Mouse (Mus musculus) right cerebral cortex, postnatal 36 days (tissue): ENCODE measurements around the gene Pcyt1b.

Source experiments
- DNase-seq, 2 experiments: peaks; one replicate each; pipeline ENCODE4 v3.0.0; 2022; ENCODE audit warnings: low spot score in 2 of 2, mixed read lengths in 1 of 2

Pcyt1b gene

GRCm38 (mm10) chrX:93654218-93655002 is at the start of gene Pcyt1b:
Pcyt1b (plus strand) TSS chrX:93654863.
- DNase-seq, result no peak

DNA sequence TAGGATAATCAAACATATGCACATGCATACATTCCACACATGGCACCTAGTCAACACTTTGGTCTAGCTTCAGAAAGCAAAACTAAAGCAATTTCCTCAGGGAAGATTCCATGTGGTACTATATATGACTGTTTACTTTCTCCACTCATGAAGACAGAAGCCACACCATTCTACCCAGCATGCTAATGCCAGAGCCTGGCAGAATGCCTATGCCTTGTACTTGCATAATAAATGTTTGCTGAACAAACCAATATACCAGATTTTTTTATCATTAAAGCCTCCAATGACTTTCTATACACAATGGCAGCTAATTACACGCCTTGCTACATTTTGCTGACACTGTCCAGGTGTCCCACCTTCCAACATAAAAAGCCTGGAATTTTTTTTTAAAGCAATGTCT is 24.4 kb upstream of the Pcyt1b start:
- no peak for DNase-seq

DNA sequence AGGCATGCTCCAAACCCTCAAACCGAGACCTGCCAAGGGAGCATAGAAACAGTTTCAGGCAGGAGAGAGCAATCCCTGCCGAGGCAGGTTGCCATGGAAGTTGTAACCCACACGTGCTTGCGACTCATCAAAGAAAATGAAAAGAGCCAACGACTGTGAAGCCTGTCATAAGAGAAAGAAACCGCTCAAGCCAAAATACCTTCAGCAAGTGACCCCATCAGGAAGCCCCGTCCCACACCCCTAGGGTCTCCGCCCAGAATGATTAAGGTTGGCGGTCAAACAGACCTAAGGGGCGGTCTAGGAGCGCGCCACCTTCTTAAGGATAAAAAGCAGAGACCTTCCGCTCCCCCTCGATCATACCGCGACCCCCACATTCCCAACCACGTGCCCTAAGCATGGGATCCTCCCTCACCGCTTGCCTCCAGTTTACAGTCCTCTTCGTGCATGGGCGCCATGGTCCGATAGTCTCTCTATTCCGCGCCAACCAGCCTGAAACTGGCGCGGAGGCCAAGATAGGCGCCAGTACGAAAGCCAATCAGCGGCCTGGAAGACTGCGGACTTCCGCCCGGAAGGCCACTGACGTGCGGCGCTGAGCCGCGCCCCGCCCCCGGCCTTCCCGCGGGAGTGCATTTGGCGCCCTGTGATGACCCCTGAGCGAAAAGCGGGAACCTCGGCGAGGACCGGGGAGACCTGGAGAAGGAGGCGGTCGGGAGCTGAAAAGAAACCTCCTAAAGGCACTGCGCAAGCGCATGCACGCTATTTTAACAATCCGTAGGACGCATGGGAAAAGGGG is 22.8 kb upstream of the Pcyt1b start, which contains the start of gene Pola1:
Gene Pola1, minus strand, starts transcription at position 499 of the 793 bp plus-strand sequence.
- DNase-seq, result peak; percentile 64 to 70

DNA sequence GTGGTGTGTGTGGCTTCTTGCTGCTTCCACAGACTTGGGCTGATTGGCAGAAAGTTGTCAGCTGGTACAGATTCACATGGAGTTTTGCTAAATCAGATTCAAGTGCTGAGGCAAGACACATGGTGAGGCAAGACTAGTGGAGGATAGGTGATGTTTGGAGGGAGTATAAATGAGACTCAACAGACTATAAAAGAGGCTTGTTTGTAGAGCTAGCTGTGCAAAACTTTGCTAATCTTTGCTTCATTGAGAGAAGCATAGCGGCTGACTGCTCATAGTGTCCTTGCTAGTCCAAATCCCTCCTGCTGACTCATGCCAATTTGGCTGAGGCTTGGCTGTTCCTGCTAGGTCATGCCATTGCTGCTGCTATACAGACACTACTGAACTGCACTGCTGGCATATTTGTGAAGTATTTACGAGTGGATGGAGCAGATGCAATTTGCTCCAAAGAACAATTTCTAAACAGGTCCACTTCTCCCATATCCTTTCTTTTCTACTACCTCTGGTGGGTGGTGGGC is 19.7 kb upstream of the Pcyt1b start:
- no peak for DNase-seq

GRCm38 (mm10) chrX:93643600-93643999 is 11.1 kb upstream of the Pcyt1b start:
- no peak for DNase-seq

- DNase-seq, result no peak
Measured at GRCm38 (mm10) chrX:93644022-93644421, 10.6 kb upstream of the Pcyt1b start.

- DNase-seq, result no peak
Measured at GRCm38 (mm10) chrX:93650738-93651137, 3.9 kb upstream of the Pcyt1b start.

DNA sequence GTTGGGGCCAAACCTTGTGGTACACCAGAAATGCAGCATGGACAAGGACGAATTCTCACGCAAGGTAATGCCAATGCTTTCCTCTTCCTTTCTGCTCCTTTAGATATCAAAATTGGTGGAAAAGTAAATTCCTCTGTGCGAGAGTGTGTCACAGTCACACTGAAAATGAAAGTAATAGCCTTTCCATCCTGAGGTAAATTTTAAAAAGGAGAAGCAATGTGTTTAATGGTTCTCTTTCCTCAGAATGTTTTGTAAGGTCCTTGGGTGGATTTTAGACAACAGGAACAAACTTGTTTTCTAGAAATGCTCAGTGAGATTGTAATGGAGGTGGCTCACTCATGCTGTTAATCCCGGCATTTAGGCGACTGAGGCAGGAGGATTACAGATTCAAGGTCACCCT is 490 bp downstream of the Pcyt1b start:
- no peak for DNase-seq

DNA sequence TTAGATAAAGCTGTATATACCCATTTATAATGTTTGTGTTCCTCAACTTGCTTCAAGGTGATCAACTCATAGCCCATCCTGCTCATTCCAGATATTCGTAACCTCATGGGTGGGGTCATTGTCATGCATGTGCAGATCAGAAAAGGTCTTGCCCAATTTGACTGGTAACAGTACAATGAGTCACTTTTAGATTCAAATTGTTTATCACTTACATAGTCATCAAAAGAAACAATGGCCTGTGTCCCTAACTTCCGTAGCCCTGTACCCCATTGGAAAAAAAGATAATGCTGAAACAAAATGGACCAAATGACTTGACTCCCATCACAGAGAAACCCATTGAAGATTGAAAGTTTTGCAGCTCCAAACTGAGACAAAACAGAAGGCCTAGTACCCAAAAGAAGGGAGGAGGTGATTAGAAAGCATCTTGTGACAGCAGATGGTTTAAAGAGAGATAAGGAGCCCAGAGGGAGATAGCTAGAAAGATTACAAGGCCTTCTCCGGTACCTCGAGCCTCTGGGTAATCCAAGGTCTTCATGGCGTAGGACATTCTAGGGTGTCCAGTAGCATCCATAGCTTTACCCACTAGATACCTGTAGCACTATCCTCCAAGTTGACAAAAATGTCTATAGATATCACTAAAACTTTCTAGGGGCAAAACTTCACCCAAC is 9.4 kb downstream of the Pcyt1b start:
- DNase-seq, result no peak

DNA sequence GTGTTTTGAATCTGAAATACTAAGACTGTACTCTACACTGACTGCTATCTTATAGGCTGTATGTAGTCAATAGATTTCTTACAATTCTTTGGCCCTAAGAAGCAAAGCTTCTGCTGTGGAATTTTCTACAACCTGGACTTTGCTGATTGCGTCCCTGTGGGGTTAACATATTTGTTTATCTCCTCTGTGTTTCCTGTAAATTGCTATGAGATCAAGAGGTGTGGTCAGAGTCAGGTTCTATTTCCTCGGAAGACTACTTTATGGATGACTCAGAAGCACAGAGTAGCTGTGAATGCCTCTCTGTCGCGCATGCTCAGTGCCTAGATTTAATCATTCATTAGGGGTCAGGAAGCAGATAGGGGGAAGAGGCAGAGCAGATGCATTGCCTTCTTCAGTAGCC is 10.1 kb downstream of the Pcyt1b start:
- DNase-seq, result no peak

- DNase-seq, result no peak
Measured at GRCm38 (mm10) chrX:93674432-93674831, 19.8 kb downstream of the Pcyt1b start.

DNA sequence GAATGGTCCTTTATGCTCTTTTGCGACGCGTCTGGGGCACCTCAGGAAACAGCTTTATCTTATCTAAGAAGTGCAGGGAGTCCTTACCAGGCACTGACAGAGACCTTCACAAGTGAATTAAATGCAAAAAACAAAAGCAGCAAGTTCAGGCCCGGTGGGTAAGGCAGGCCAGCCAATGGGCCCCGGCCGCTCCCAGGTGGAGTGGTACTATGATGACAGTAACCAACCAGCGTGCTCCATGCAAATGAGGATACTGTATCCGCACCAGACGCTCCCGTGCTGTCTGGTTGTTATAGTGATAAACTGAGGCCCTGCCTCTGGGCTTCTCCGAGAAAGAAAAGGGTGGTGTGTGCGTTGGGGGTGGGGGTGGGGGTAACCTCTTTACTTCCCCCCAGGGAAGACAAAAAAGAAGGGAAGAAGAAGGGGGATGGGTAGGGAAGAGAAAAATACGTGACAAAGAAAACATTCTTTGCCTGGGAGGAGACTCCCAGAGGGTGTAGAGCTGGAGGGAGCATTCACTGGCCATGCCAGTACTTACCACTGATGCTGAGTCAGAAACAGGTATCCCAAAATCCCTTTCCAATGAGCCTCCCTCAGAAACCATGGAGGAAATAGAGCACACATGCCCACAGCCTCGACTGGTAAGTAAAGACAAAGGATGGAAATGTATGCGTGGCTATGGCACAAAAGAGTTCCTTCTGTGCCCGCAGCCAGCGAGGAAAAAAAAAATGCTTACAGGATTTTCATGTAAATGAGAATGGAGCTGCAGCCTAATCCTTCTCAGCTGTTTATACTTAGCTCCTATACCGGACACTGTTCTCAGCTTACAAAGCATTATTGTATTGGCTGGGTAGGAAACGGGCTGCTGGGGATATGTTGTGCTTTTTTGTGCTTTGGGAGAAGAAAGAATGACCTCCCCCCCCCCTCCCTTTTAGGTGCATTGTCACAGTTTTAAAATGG is 20.5 kb downstream of the Pcyt1b start:
- peak; percentile 52 to 55 for DNase-seq

DNA sequence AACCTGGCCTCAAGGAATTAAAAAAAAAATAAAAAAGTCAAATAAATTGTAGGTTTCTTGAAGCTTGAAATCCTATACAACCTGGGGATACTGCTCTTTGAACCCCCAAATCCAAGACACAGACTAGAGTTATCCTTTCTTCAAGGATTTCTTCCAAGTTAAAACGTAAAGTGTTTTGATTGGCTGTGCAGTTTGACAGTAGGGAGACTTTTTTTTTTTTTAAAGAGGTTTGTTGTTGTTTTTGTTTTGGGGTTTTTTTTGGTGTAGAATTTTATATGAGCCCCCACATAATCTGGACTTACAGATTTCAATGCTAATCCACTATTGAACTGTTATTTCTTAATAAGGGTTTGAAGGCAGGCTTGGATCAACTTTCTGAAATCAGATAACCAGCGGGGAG is 21.6 kb downstream of the Pcyt1b start:
- no peak for DNase-seq

GRCm38 (mm10) chrX:93689287-93689686 is 34.6 kb downstream of the Pcyt1b start:
- no peak for DNase-seq

DNA sequence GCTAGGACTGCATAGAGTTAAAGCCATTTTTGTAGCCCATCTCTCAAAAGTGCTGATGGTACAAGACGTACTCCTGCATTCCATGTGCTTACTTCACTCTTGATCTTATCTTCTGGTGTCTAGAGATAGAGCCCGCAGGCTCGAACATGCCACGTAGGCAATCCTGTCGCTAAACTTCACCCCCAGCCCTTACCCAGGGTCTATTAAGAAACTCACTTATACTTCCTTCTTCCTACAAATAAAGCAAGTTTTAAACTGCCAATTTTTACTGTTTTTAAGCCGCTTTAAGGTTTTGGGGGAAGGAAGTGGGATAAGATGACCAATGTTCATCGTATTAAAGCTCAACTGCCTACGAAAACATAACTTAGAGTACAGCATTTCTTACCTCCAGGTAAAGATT is 36.0 kb downstream of the Pcyt1b start:
- DNase-seq, result no peak

GRCm38 (mm10) chrX:93697596-93697995 is 42.9 kb downstream of the Pcyt1b start:
- DNase-seq, result no peak

GRCm38 (mm10) chrX:93700528-93701225 is 46.0 kb downstream of the Pcyt1b start:
- DNase-seq, result peak; percentile 26 to 43

- no peak for DNase-seq
Measured at GRCm38 (mm10) chrX:93712566-93712965, 57.9 kb downstream of the Pcyt1b start.

GRCm38 (mm10) chrX:93729529-93729928 is 74.9 kb downstream of the Pcyt1b start:
- DNase-seq, result no peak

DNA sequence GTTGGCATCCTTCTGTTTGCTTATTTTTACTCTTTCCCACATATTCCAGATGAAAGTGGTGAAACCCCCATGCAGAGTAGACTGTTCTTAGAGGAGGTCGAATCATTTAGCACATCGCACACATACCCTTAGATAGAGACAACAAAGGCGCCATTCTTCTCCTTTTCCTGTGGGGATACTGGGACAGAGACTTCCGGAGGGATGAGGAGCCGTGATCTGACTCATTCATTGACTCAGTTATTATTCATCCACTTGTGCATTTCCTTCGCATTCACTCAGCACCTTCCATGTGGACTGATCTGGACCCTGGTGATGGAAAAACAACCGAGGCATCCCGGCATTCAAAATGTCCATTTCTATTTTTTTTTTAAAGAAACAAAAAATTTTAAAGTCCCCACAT is 76.2 kb downstream of the Pcyt1b start:
- no peak for DNase-seq
